Mouse (Mus musculus): ENCODE measurements around the gene Tmprss7.

DNA sequence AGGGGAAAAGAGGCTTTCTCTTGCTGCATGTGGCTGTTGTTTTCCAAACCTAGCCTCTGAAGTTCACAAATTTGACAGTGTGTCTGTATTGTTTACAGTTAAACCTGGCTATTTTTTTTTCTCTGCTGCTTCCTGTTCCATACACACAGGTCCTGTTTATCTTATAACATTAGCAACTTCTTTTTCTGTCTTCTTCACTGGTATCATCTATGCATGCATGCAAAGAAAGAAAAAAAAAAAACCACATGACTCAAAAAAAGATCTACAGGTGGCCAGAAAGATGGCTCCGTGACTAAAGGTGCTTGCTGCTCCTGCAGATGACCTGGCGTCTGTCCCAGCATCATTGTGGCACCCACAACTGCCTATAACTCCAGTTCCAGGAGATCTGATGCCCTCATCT is 68.1 kb downstream of the Tmprss7 start:
- TF ChIP-seq CTCF (conservative IDR thresholded peaks at IDR 0.05; ENCODE audit: low read length) (no peak), NANOG (IDR thresholded peaks at IDR 0.05; ENCODE audit: borderline replicate concordance, low read length) (no peak)
